Mouse (Mus musculus) cerebellum, postnatal 4 days (tissue): ENCODE results near the gene Atp6v0a1.

Source experiments
- DNase-seq, 2 experiments: peaks; one replicate each; pipeline ENCODE4 v3.0.0; 2022; ENCODE audit warnings: low spot score in 2 of 2, mixed read lengths in 1 of 2

Atp6v0a1 gene

GRCm38 (mm10) chr11:101084811-101085210 is 75.6 kb downstream of the Atp6v0a1 start:
- no peak for DNase-seq

- DNase-seq, result no peak
Measured at GRCm38 (mm10) chr11:101085617-101086322, 76.5 kb downstream of the Atp6v0a1 start.

GRCm38 (mm10) chr11:101086323-101086674 is 77.0 kb downstream of the Atp6v0a1 start:
- no peak for DNase-seq

- DNase-seq, result peak; percentile 76 to 87
Measured at GRCm38 (mm10) chr11:101086756-101087681, 77.8 kb downstream of the Atp6v0a1 start, which contains the start of gene Mlx. TSS of gene Mlx (plus strand) at chr11:101087277.

- no peak for DNase-seq
Measured at GRCm38 (mm10) chr11:101087682-101088055, 78.4 kb downstream of the Atp6v0a1 start.

GRCm38 (mm10) chr11:101089931-101090330 is 80.7 kb downstream of the Atp6v0a1 start:
- no peak for DNase-seq

- no peak for DNase-seq
Measured at GRCm38 (mm10) chr11:101094930-101095313, 85.7 kb downstream of the Atp6v0a1 start.

GRCm38 (mm10) chr11:101095314-101096024 is 86.2 kb downstream of the Atp6v0a1 start, which contains the start of gene Psmc3ip:
TSS of gene Psmc3ip (minus strand) at chr11:101095436.
- DNase-seq, result peak; percentile 83 to 94

- no peak for DNase-seq
Measured at GRCm38 (mm10) chr11:101098231-101098630, 89.0 kb downstream of the Atp6v0a1 start.

GRCm38 (mm10) chr11:101103011-101103410 is 93.8 kb downstream of the Atp6v0a1 start:
- no peak for DNase-seq

- no peak for DNase-seq
Measured at GRCm38 (mm10) chr11:101109351-101109750, 100.1 kb downstream of the Atp6v0a1 start.

- no peak for DNase-seq
Measured at GRCm38 (mm10) chr11:101110708-101111107, 101.5 kb downstream of the Atp6v0a1 start.

- no peak for DNase-seq
Measured at GRCm38 (mm10) chr11:101111178-101111577, 101.9 kb downstream of the Atp6v0a1 start.

GRCm38 (mm10) chr11:101112186-101112585 is 102.9 kb downstream of the Atp6v0a1 start:
- DNase-seq, result no peak
